Mouse (Mus musculus) midbrain, postnatal 0 days (tissue): ENCODE data around the gene 1700017B05Rik. TPM values are rescaled to one million over a fixed set of nuclear protein-coding genes. Genes with fewer than 3 reads are reported as not detected.
A peak's percentile ranks its signal among the peaks of the same experiment; 100 is the strongest.

Source experiments
- ATAC-seq: fragments of 200-750 bp; cut with Nextera tagmentation; 2 replicates; pipeline ENCODE4 v1.8.0; 2017; ENCODE audit warnings: moderate number of reproducible peaks, mild to moderate bottlenecking, moderate TSS enrichment, moderate library complexity; ENCODE audit not compliant: low FRiP score
- DNase-seq: peaks from one replicate; pipeline ENCODE4 v3.0.0-alpha.2; 2015; ENCODE audit warnings: low spot score
- H3K27ac ChIP-seq: fragments of 300-500 bp; sonication (generic); 2 replicates; pipeline ENCODE4 v1.5.1; 2014; ENCODE audit warnings: low read depth, mild to moderate bottlenecking, low read length, mixed read lengths
- H3K27me3 ChIP-seq: fragments of 300-500 bp; sonication (generic); 2 replicates; pipeline ENCODE4 v1.6.1; 2014; ENCODE audit warnings: low read length, control low read depth, mixed read lengths; ENCODE audit not compliant: insufficient read depth
- H3K36me3 ChIP-seq: fragments of 300-500 bp; sonication (generic); 2 replicates; pipeline ENCODE4 v1.6.1; 2014; ENCODE audit warnings: low read length, control low read depth, mixed read lengths; ENCODE audit not compliant: insufficient read depth
- H3K4me1 ChIP-seq: fragments of 300-500 bp; sonication (generic); 2 replicates; pipeline ENCODE4 v1.6.1; 2014; ENCODE audit warnings: mild to moderate bottlenecking, control low read depth, antibody characterized with exemption, low read length, mixed read lengths; ENCODE audit not compliant: insufficient read depth
- H3K4me2 ChIP-seq: fragments of 300-500 bp; sonication (generic); 2 replicates; pipeline ENCODE4 v1.6.1; 2014; ENCODE audit warnings: low read depth, mild to moderate bottlenecking, low read length, mixed read lengths; ENCODE audit not compliant: poor library complexity, severe bottlenecking
- H3K4me3 ChIP-seq: fragments of 300-500 bp; sonication (generic); 2 replicates; pipeline ENCODE4 v1.5.1; 2014; ENCODE audit warnings: low read depth, mild to moderate bottlenecking, low read length, moderate library complexity
- H3K9ac ChIP-seq: fragments of 300-500 bp; sonication (generic); replicated peaks from 2 replicates; pipeline ENCODE4 v1.6.1; 2014; ENCODE audit warnings: mild to moderate bottlenecking, low read length, moderate library complexity, mixed read lengths; ENCODE audit not compliant: poor library complexity, severe bottlenecking
- H3K9me3 ChIP-seq: fragments of 300-500 bp; sonication (generic); 2 replicates; pipeline ENCODE4 v1.6.1; 2016; ENCODE audit warnings: low read length, control low read depth
- CTCF ChIP-seq: IDR thresholded peaks from 2 replicates; pipeline ENCODE4 v1.5.1; 2016; ENCODE audit warnings: antibody characterized with exemption, mild to moderate bottlenecking
- WGBS: fragments of 180-500 bp; shearing (Covaris S2); extraction: QIAGEN DNeasy Blood & Tissue Kit; methylation state at CpG from one replicate; pipeline ENCODE4 v1.1.7; 2014; 5-methylcytosine and 5-hydroxymethylcytosine counted together
- polyA plus RNA-seq: library from polyadenylated mRNA; unstranded; fragments of >200 nt; fragmentation: Nextera tagmentation; extraction: Ambion mirVana; gene quantifications from 2 replicates; pipeline ENCODE4 v1.2.1, GENCODE M21; 2015
- total RNA-seq: library from RNA; depleted of rRNA; stranded (reverse); fragments of >200 nt; gene quantifications from 2 replicates; pipeline ENCODE4 v1.2.3, GENCODE M21; 2014

Gene 1700017B05Rik
- total and polyA plus RNA-seq, 2 experiments from 2014 or later: 5.0 to 10.9 TPM

- no peaks in the 10 kb centered on the region for H3K27me3 ChIP-seq
- no peak overlapping the region for H3K4me3 ChIP-seq
- no peak overlapping the region for H3K27ac ChIP-seq
- H3K9me3 ChIP-seq: no peaks in the 10 kb centered on the region
- ATAC-seq: no peak
- no peak overlapping the region for H3K4me2 ChIP-seq
- no peaks in the 10 kb centered on the region for H3K36me3 ChIP-seq
- H3K9ac ChIP-seq: no peak overlapping the region
- DNase-seq: no peak
- no peak for TF ChIP-seq CTCF
- H3K4me1 ChIP-seq: 0 out of 2 replicates have a peak, but pooled peaks cover 4% of the 10 kb centered on the region
- 83% methylated on average over 1 of the region's 1 CpGs for WGBS
Observed at GRCm38 (mm10) chr9:57271081-57271480, 8.7 kb upstream of the 1700017B05Rik start.

DNA sequence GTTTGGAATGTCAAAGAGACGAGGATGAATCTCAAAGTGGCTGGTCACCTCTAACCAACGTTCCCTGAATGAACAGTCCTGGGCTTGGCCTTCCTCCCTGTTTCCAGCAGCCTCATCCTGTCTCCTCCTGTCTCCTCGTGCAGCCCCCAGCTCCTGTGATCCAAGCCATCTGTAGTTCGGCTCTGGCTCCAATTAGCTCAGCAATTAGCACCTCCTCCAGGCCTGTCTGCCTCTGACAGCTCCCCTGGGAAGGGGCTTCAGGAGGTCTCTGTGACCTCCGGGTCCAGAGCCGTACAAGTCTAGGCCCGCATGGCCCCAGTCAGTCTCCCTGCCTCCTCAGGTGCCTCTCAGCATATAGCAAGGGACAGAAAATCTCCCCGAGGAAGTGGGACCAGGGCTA lies 8.0 kb upstream of the 1700017B05Rik start:
- no peak for ATAC-seq
- 0 out of 2 replicates have a peak, but pooled peaks cover 4% of the 10 kb centered on the region for H3K4me1 ChIP-seq
- WGBS: 39% methylated on average over 8 of the region's 8 CpGs
- no peak for TF ChIP-seq CTCF
- H3K36me3 ChIP-seq: no peaks in the 10 kb centered on the region
- H3K4me2 ChIP-seq: no peak overlapping the region
- H3K27ac ChIP-seq: no peak overlapping the region
- no peaks in the 10 kb centered on the region for H3K27me3 ChIP-seq
- no peak for DNase-seq
- H3K9ac ChIP-seq: no peak overlapping the region
- no peak overlapping the region for H3K4me3 ChIP-seq
- H3K9me3 ChIP-seq: no peaks in the 10 kb centered on the region

DNA sequence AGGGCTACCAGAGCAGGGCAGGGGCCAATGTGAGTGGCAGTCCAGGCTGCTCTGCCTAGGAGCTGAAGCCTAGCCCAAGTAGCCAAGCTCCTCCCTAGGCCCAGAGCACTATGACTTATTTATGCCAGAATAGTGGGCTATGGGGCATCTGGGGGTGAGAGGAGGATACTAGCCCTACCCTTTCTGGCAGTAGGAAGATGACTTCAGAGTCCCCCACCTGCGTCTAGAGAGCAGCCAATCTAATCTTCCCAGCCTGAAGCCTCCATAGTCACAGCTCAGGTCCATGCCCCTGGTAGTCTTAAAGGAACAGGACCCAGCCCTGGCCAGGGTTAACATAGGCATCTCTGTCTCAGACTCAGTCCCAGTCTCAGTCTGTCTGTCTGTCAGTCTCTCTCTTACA lies 7.0 kb upstream of the 1700017B05Rik start:
- no peak for DNase-seq
- H3K27ac ChIP-seq: no peak overlapping the region
- no peaks in the 10 kb centered on the region for H3K27me3 ChIP-seq
- no peak overlapping the region for H3K9ac ChIP-seq
- WGBS: 25% methylated on average over 1 of the region's 1 CpGs
- H3K9me3 ChIP-seq: no peaks in the 10 kb centered on the region
- no peak overlapping the region for H3K4me3 ChIP-seq
- 0 out of 2 replicates have a peak, but pooled peaks cover 4% of the 10 kb centered on the region for H3K4me1 ChIP-seq
- no peak for ATAC-seq
- no peak overlapping the region for H3K4me2 ChIP-seq
- TF ChIP-seq CTCF: no peak
- H3K36me3 ChIP-seq: no peaks in the 10 kb centered on the region

- Histone ChIP-seq H3K9ac (no peak overlapping the region), H3K36me3 (no peaks in the 10 kb centered on the region), H3K9me3 (no peaks in the 10 kb centered on the region), H3K27ac (no peak overlapping the region), H3K27me3 (no peaks in the 10 kb centered on the region), H3K4me2 (no peak overlapping the region), H3K4me1 (0 out of 2 replicates have a peak, but pooled peaks cover 4% of the 10 kb centered on the region), H3K4me3 (no peak overlapping the region)
- 9% methylated on average over 3 of the region's 3 CpGs for WGBS
- ATAC-seq: no peak
- DNase-seq: peak; percentile 26
- no peak; the same call in 1 of the 2 replicates for TF ChIP-seq CTCF
Observed at GRCm38 (mm10) chr9:57268575-57268974, 6.2 kb upstream of the 1700017B05Rik start.

GRCm38 (mm10) chr9:57268078-57268477 lies 5.7 kb upstream of the 1700017B05Rik start:
- no peaks in the 10 kb centered on the region for H3K27me3 ChIP-seq
- no peaks in the 10 kb centered on the region for H3K36me3 ChIP-seq
- H3K9ac ChIP-seq: no peak overlapping the region
- no peak for ATAC-seq
- H3K9me3 ChIP-seq: no peaks in the 10 kb centered on the region
- no peak overlapping the region for H3K4me2 ChIP-seq
- no peak overlapping the region for H3K4me3 ChIP-seq
- TF ChIP-seq CTCF: no peak
- 0 out of 2 replicates have a peak, but pooled peaks cover 4% of the 10 kb centered on the region for H3K4me1 ChIP-seq
- no peak for DNase-seq
- no peak overlapping the region for H3K27ac ChIP-seq
- WGBS: 34% methylated on average over 10 of the region's 10 CpGs

- peak; percentile 17 for DNase-seq
- 20% methylated on average over 5 of the region's 5 CpGs for WGBS
- no peak for TF ChIP-seq CTCF
Observed at GRCm38 (mm10) chr9:57267421-57267820, 5.0 kb upstream of the 1700017B05Rik start.

More at GRCm38 (mm10) chr9:57267421-57267820, 5.0 kb upstream of the 1700017B05Rik start:
- ATAC-seq: no peak
- H3K36me3 ChIP-seq: no peaks in the 10 kb centered on the region
- no peaks in the 10 kb centered on the region for H3K9me3 ChIP-seq
- H3K4me1 ChIP-seq: 0 out of 2 replicates have a peak, but pooled peaks cover 4% of the 10 kb centered on the region
- no peaks in the 10 kb centered on the region for H3K27me3 ChIP-seq
- H3K4me3 ChIP-seq: no peak overlapping the region
- H3K27ac ChIP-seq: no peak overlapping the region
- H3K4me2 ChIP-seq: no peak overlapping the region
- H3K9ac ChIP-seq: no peak overlapping the region
